Mouse (Mus musculus) forebrain, embryonic 13.5 days (tissue): Measurements from ENCODE around the gene Sim2. TPM values are rescaled to one million over a fixed set of nuclear protein-coding genes. Genes with fewer than 3 reads are reported as not detected.

Experiments
- ATAC-seq: fragments of 200-750 bp; cut with Nextera tagmentation; 2 replicates; pipeline ENCODE4 v1.8.0; 2017
- H3K27ac ChIP-seq: fragments of 300-500 bp; sonication (generic); 2 replicates; pipeline ENCODE4 v1.5.1; 2015; ENCODE audit warnings: inconsistent platforms, mild to moderate bottlenecking, moderate library complexity
- H3K27me3 ChIP-seq: fragments of 300-500 bp; sonication (generic); 2 replicates; pipeline ENCODE4 v1.6.1; 2015; ENCODE audit warnings: mild to moderate bottlenecking, inconsistent platforms
- H3K36me3 ChIP-seq: fragments of 300-500 bp; sonication (generic); 2 replicates; pipeline ENCODE4 v1.6.1; 2015; ENCODE audit warnings: mild to moderate bottlenecking, inconsistent platforms; ENCODE audit not compliant: poor library complexity, severe bottlenecking
- H3K4me1 ChIP-seq: fragments of 300-500 bp; sonication (generic); 2 replicates; pipeline ENCODE4 v1.6.1; 2015; ENCODE audit warnings: inconsistent platforms
- H3K4me2 ChIP-seq: fragments of 300-500 bp; sonication (generic); 2 replicates; pipeline ENCODE4 v1.6.1; 2015; ENCODE audit warnings: inconsistent platforms, mild to moderate bottlenecking, moderate library complexity
- H3K4me3 ChIP-seq: fragments of 300-500 bp; sonication (generic); 2 replicates; pipeline ENCODE4 v1.5.1; 2015; ENCODE audit warnings: mild to moderate bottlenecking, inconsistent platforms
- H3K9ac ChIP-seq: fragments of 300-500 bp; sonication (generic); 2 replicates; pipeline ENCODE4 v1.6.1; 2015; ENCODE audit warnings: mild to moderate bottlenecking, inconsistent platforms
- H3K9me3 ChIP-seq: fragments of 300-500 bp; sonication (generic); replicated peaks from 2 replicates; pipeline ENCODE4 v1.6.1; 2016; ENCODE audit warnings: inconsistent platforms
- WGBS: fragments of 180-500 bp; shearing (Covaris S2); methylation state at CpG from one replicate; pipeline ENCODE4 v1.1.7; 2015; 5-methylcytosine and 5-hydroxymethylcytosine counted together
- polyA plus RNA-seq: library from polyadenylated mRNA; unstranded; fragments of >200 nt; fragmentation: Nextera tagmentation; extraction: Ambion mirVana; gene quantifications from 2 replicates; pipeline ENCODE4 v1.2.1, GENCODE M21; 2015

Sim2 gene
- polyA plus RNA-seq, 1 experiment from 2014 or later, result 0.12 TPM

GRCm38 (mm10) chr16:94079856-94080555 is 4.7 kb upstream of the Sim2 start:
- no peak for ATAC-seq
- Histone ChIP-seq H3K27ac (no peak overlapping the region), H3K36me3 (no peaks in the 10 kb centered on the region), H3K4me2 (no peak overlapping the region), H3K4me1 (peaks cover 13% of the 10 kb centered on the region), H3K27me3 (peaks cover 99% of the 10 kb centered on the region), H3K9me3 (no peaks in the 10 kb centered on the region), H3K4me3 (no peak overlapping the region), H3K9ac (no peak overlapping the region)
- WGBS, result 2% methylated on average over 13 of the region's 13 CpGs

GRCm38 (mm10) chr16:94081596-94081995 is 3.1 kb upstream of the Sim2 start:
- peaks cover 22% of the 10 kb centered on the region for H3K4me1 ChIP-seq
- H3K27ac ChIP-seq, result no peak overlapping the region
- no peaks in the 10 kb centered on the region for H3K36me3 ChIP-seq
- 10% methylated on average over 5 of the region's 5 CpGs for WGBS
- no peak overlapping the region for H3K4me2 ChIP-seq
- no peak for ATAC-seq
- H3K9ac ChIP-seq, result no peak overlapping the region
- peaks cover 98% of the 10 kb centered on the region for H3K27me3 ChIP-seq
- H3K9me3 ChIP-seq, result no peaks in the 10 kb centered on the region
- no peak overlapping the region for H3K4me3 ChIP-seq

- Histone ChIP-seq H3K36me3 (no peaks in the 10 kb centered on the region), H3K4me1 (peaks cover 27% of the 10 kb centered on the region), H3K9me3 (no peaks in the 10 kb centered on the region), H3K4me3 (no peak overlapping the region), H3K27me3 (peaks cover 98% of the 10 kb centered on the region), H3K4me2 (no peak overlapping the region), H3K27ac (no peak overlapping the region), H3K9ac (no peak overlapping the region)
- 5% methylated on average over 8 of the region's 8 CpGs for WGBS
- no peak for ATAC-seq
Observed at GRCm38 (mm10) chr16:94081996-94082708, 2.6 kb upstream of the Sim2 start.

- H3K9me3 ChIP-seq, result no peaks in the 10 kb centered on the region
- H3K4me3 ChIP-seq, result no peak overlapping the region
- H3K36me3 ChIP-seq, result no peaks in the 10 kb centered on the region
- ATAC-seq, result no peak
- H3K27ac ChIP-seq, result no peak overlapping the region
- H3K27me3 ChIP-seq, result peaks cover 98% of the 10 kb centered on the region
- H3K4me1 ChIP-seq, result peaks cover 30% of the 10 kb centered on the region
- WGBS, result under 1% methylated on average over 46 of the region's 46 CpGs
- H3K9ac ChIP-seq, result no peak overlapping the region
- no peak overlapping the region for H3K4me2 ChIP-seq
Observed at GRCm38 (mm10) chr16:94082960-94083847, 1.5 kb upstream of the Sim2 start.

GRCm38 (mm10) chr16:94083848-94084525 is 744 bp upstream of the Sim2 start:
- Histone ChIP-seq H3K4me2 (no peak overlapping the region), H3K36me3 (no peaks in the 10 kb centered on the region), H3K4me3 (no peak overlapping the region), H3K27ac (no peak overlapping the region), H3K4me1 (peaks cover 29% of the 10 kb centered on the region), H3K27me3 (peaks cover 99% of the 10 kb centered on the region), H3K9me3 (no peaks in the 10 kb centered on the region), H3K9ac (no peak overlapping the region)
- under 1% methylated on average over 41 of the region's 41 CpGs for WGBS
- no peak for ATAC-seq

- peaks cover 99% of the 10 kb centered on the region for H3K27me3 ChIP-seq
- H3K4me3 ChIP-seq, result peak overlapping the region; percentile 34
- ATAC-seq, result 0 out of 2 replicates have a peak, but pooled peaks have one; percentile 3
- no peaks in the 10 kb centered on the region for H3K9me3 ChIP-seq
- no peak overlapping the region; the same call in 1 of the 2 replicates for H3K9ac ChIP-seq
- no peak overlapping the region for H3K27ac ChIP-seq
- under 1% methylated on average over 57 of the region's 57 CpGs for WGBS
- H3K4me2 ChIP-seq, result peak overlapping the region; percentile 57
- no peaks in the 10 kb centered on the region for H3K36me3 ChIP-seq
- H3K4me1 ChIP-seq, result peaks cover 23% of the 10 kb centered on the region
Observed at GRCm38 (mm10) chr16:94085603-94086285, 1.0 kb downstream of the Sim2 start.

- H3K4me2 ChIP-seq, result no peak overlapping the region
- peaks cover 23% of the 10 kb centered on the region for H3K4me1 ChIP-seq
- no peak overlapping the region; the same call in 1 of the 2 replicates for H3K4me3 ChIP-seq
- no peak for ATAC-seq
- WGBS, result 1% methylated on average over 50 of the region's 50 CpGs
- H3K9ac ChIP-seq, result no peak overlapping the region
- H3K27ac ChIP-seq, result no peak overlapping the region
- H3K27me3 ChIP-seq, result peaks cover 99% of the 10 kb centered on the region
- no peaks in the 10 kb centered on the region for H3K36me3 ChIP-seq
- no peaks in the 10 kb centered on the region for H3K9me3 ChIP-seq
Observed at GRCm38 (mm10) chr16:94086701-94087569, 2.2 kb downstream of the Sim2 start.

GRCm38 (mm10) chr16:94087570-94088225 is 3.0 kb downstream of the Sim2 start:
- ATAC-seq, result no peak
- Histone ChIP-seq H3K36me3 (no peaks in the 10 kb centered on the region), H3K4me3 (no peak overlapping the region; the same call in 1 of the 2 replicates), H3K27ac (no peak overlapping the region), H3K9ac (no peak overlapping the region), H3K4me2 (no peak overlapping the region), H3K4me1 (peaks cover 23% of the 10 kb centered on the region), H3K9me3 (no peaks in the 10 kb centered on the region), H3K27me3 (peaks cover 99% of the 10 kb centered on the region)
- 4% methylated on average over 16 of the region's 16 CpGs for WGBS

- no peak overlapping the region for H3K4me3 ChIP-seq
- WGBS, result 3% methylated on average over 11 of the region's 11 CpGs
- ATAC-seq, result no peak
Observed at GRCm38 (mm10) chr16:94088226-94088748, 3.6 kb downstream of the Sim2 start.

More at GRCm38 (mm10) chr16:94088226-94088748, 3.6 kb downstream of the Sim2 start:
- Histone ChIP-seq H3K36me3 (no peaks in the 10 kb centered on the region), H3K27ac (no peak overlapping the region), H3K4me1 (peaks cover 23% of the 10 kb centered on the region), H3K9me3 (no peaks in the 10 kb centered on the region), H3K27me3 (peaks cover 99% of the 10 kb centered on the region), H3K4me2 (no peak overlapping the region), H3K9ac (no peak overlapping the region)
